Mouse (Mus musculus) spleen, adult 2 months (tissue): ENCODE results near the gene Cdx2. TPM values are rescaled to one million over a fixed set of nuclear protein-coding genes. Genes with fewer than 3 reads are reported as not detected.

ENCODE experiments used
- DNase-seq, 2 experiments: peaks; one replicate each; pipeline versions ENCODE4 v3.0.0 to v3.0.0-alpha.2; 2012 to 2021; ENCODE audit warnings: low spot score in 2 of 2, low read depth in 1 of 2
- H3K27ac ChIP-seq: fragments of 200-500 bp; 2 replicates; pipeline ENCODE4 v1.5.1; 2012; ENCODE audit warnings: low read length, inconsistent platforms; ENCODE audit not compliant: insufficient read depth
- H3K27me3 ChIP-seq: fragments of 200-500 bp; 2 replicates; pipeline ENCODE4 v1.6.1; 2012; ENCODE audit warnings: mild to moderate bottlenecking, moderate library complexity, low read length, inconsistent platforms; ENCODE audit not compliant: control insufficient read depth, insufficient read depth
- H3K36me3 ChIP-seq: fragments of 200-500 bp; 2 replicates; pipeline ENCODE4 v1.6.1; 2012; ENCODE audit warnings: mild to moderate bottlenecking, low read length, inconsistent platforms; ENCODE audit not compliant: control insufficient read depth, insufficient read depth
- H3K4me1 ChIP-seq: fragments of 200-500 bp; 2 replicates; pipeline ENCODE4 v1.6.1; 2011; ENCODE audit warnings: inconsistent platforms; ENCODE audit not compliant: control insufficient read depth, insufficient read depth, insufficient read length
- H3K4me3 ChIP-seq: fragments of 200-500 bp; 2 replicates; pipeline ENCODE4 v1.5.1; 2011; ENCODE audit warnings: mild to moderate bottlenecking, inconsistent platforms; ENCODE audit not compliant: insufficient read depth, insufficient read length; ENCODE audit errors: extremely low read depth
- CTCF ChIP-seq: fragments of 200-500 bp; IDR thresholded peaks from 2 replicates; pipeline ENCODE4 v1.5.1; 2011; ENCODE audit warnings: mild to moderate bottlenecking, inconsistent platforms; ENCODE audit not compliant: insufficient read depth, insufficient read length, insufficient replicate concordance; ENCODE audit errors: extremely low read depth
- POLR2A ChIP-seq: fragments of 200-500 bp; IDR thresholded peaks from 2 replicates; pipeline ENCODE4 v1.6.1; 2011; ENCODE audit warnings: low read depth, low read length, inconsistent platforms
- WGBS: fragments of 180-500 bp; shearing (Covaris S2); methylation state at CpG from one replicate; pipeline ENCODE4 v1.1.7; 2018; 5-methylcytosine and 5-hydroxymethylcytosine counted together
- polyA plus RNA-seq: library from polyadenylated mRNA; depleted of rRNA; stranded (reverse); fragments of >200 nt; gene quantifications from 2 replicates; pipeline ENCODE4 v1.2.3, GENCODE M21; 2012

Cdx2 gene
- polyA plus RNA-seq, 1 experiment = not detected

- Histone ChIP-seq H3K27me3 (peaks cover 2% of the 10 kb centered on the region; the same call in 1 of the 2 replicates), H3K36me3 (no peaks in the 10 kb centered on the region), H3K27ac (no peak overlapping the region), H3K4me1 (no peaks in the 10 kb centered on the region), H3K4me3 (no peak overlapping the region)
- WGBS = 25% methylated on average over 13 of the region's 13 CpGs
- DNase-seq = no peak
- no peak for TF ChIP-seq CTCF
- TF ChIP-seq POLR2A = no peak
Observed at GRCm38 (mm10) chr5:147292506-147293120, 14.5 kb downstream of the Cdx2 start.

- no peak overlapping the region for H3K27ac ChIP-seq
- no peaks in the 10 kb centered on the region for H3K4me1 ChIP-seq
- H3K36me3 ChIP-seq = no peaks in the 10 kb centered on the region
- TF ChIP-seq CTCF (no peak), POLR2A (no peak)
- no peak for DNase-seq
- H3K27me3 ChIP-seq = peaks cover 1% of the 10 kb centered on the region; the same call in 1 of the 2 replicates
- no peak overlapping the region for H3K4me3 ChIP-seq
- 8% methylated on average over 16 of the region's 16 CpGs for WGBS
Observed at GRCm38 (mm10) chr5:147291764-147292505, 15.1 kb downstream of the Cdx2 start.

- DNase-seq = no peak
- peaks cover 2% of the 10 kb centered on the region; the same call in 1 of the 2 replicates for H3K27me3 ChIP-seq
- no peaks in the 10 kb centered on the region for H3K36me3 ChIP-seq
- H3K4me3 ChIP-seq = no peak overlapping the region
- 71% methylated on average over 4 of the region's 4 CpGs for WGBS
- TF ChIP-seq CTCF (no peak), POLR2A (no peak)
- H3K4me1 ChIP-seq = no peaks in the 10 kb centered on the region
- no peak overlapping the region for H3K27ac ChIP-seq
Observed at GRCm38 (mm10) chr5:147284365-147284764, 22.7 kb downstream of the Cdx2 start.

GRCm38 (mm10) chr5:147277547-147277925 is 29.5 kb downstream of the Cdx2 start:
- no peak for DNase-seq
- WGBS = 4% methylated on average over 13 of the region's 13 CpGs
- no peak overlapping the region for H3K4me3 ChIP-seq
- H3K27ac ChIP-seq = no peak overlapping the region
- H3K36me3 ChIP-seq = no peaks in the 10 kb centered on the region
- no peak for TF ChIP-seq CTCF
- no peak for TF ChIP-seq POLR2A
- H3K4me1 ChIP-seq = no peaks in the 10 kb centered on the region
- peaks cover 29% of the 10 kb centered on the region for H3K27me3 ChIP-seq

GRCm38 (mm10) chr5:147276701-147277546 is 30.1 kb downstream of the Cdx2 start:
- H3K27me3 ChIP-seq = peaks cover 30% of the 10 kb centered on the region
- WGBS = 11% methylated on average over 18 of the region's 18 CpGs
- H3K36me3 ChIP-seq = no peaks in the 10 kb centered on the region

GRCm38 (mm10) chr5:147275761-147276160 is 31.3 kb downstream of the Cdx2 start:
- Histone ChIP-seq H3K36me3 (no peaks in the 10 kb centered on the region), H3K4me1 (no peaks in the 10 kb centered on the region), H3K27ac (no peak overlapping the region), H3K27me3 (peaks cover 33% of the 10 kb centered on the region), H3K4me3 (no peak overlapping the region)
- DNase-seq = no peak
- TF ChIP-seq CTCF (no peak), POLR2A (no peak)
- WGBS = 20% methylated on average over 3 of the region's 3 CpGs

More at GRCm38 (mm10) chr5:147276701-147277546, 30.1 kb downstream of the Cdx2 start:
- no peaks in the 10 kb centered on the region for H3K4me1 ChIP-seq
- no peak for DNase-seq
- no peak overlapping the region for H3K4me3 ChIP-seq
- TF ChIP-seq POLR2A = no peak
- no peak for TF ChIP-seq CTCF
- no peak overlapping the region for H3K27ac ChIP-seq
